Mouse (Mus musculus) stomach, postnatal 0 days (tissue): ENCODE results near the gene Ntn1. TPM values are rescaled to one million over a fixed set of nuclear protein-coding genes. Genes with fewer than 3 reads are reported as not detected.

Experiments used
- ATAC-seq: fragments of 200-750 bp; cut with Nextera tagmentation; 2 replicates; pipeline ENCODE4 v1.8.0; 2017; ENCODE audit not compliant: low FRiP score, low TSS enrichment
- DNase-seq: peaks from one replicate; pipeline ENCODE4 v3.0.0-alpha.2; 2016; ENCODE audit warnings: low spot score
- H3K27ac ChIP-seq: fragments of 300-500 bp; sonication (generic); replicated peaks from 2 replicates; pipeline ENCODE4 v1.5.1; 2014; ENCODE audit warnings: mild to moderate bottlenecking, control low read depth
- H3K27me3 ChIP-seq: fragments of 300-500 bp; sonication (generic); 2 replicates; pipeline ENCODE4 v1.6.1; 2014; ENCODE audit warnings: low read length; ENCODE audit not compliant: control insufficient read depth, insufficient read depth
- H3K36me3 ChIP-seq: fragments of 300-500 bp; sonication (generic); 2 replicates; pipeline ENCODE4 v1.6.1; 2014; ENCODE audit warnings: low read length, mixed read lengths; ENCODE audit not compliant: control insufficient read depth, insufficient read depth
- H3K4me1 ChIP-seq: fragments of 300-500 bp; sonication (generic); replicated peaks from 2 replicates; pipeline ENCODE4 v1.6.1; 2014; ENCODE audit warnings: antibody characterized with exemption; ENCODE audit not compliant: control insufficient read depth, insufficient read depth
- H3K4me2 ChIP-seq: fragments of 300-500 bp; sonication (generic); replicated peaks from 2 replicates; pipeline ENCODE4 v1.6.1; 2014; ENCODE audit warnings: low read depth, mild to moderate bottlenecking, control low read depth, moderate library complexity
- H3K4me3 ChIP-seq: fragments of 300-500 bp; sonication (generic); 2 replicates; pipeline ENCODE4 v1.5.1; 2014; ENCODE audit warnings: low read depth, low read length, control low read depth
- H3K9ac ChIP-seq: fragments of 300-500 bp; sonication (generic); 2 replicates; pipeline ENCODE4 v1.6.1; 2014; ENCODE audit warnings: mild to moderate bottlenecking, low read length, control low read depth, mixed read lengths
- H3K9me3 ChIP-seq: fragments of 300-500 bp; sonication (generic); 2 replicates; pipeline ENCODE4 v1.6.1; 2016; ENCODE audit warnings: low read length; ENCODE audit not compliant: control insufficient read depth
- CTCF ChIP-seq: IDR thresholded peaks from 2 replicates; pipeline ENCODE4 v1.5.1; 2016; ENCODE audit warnings: antibody characterized with exemption, low read depth, mild to moderate bottlenecking, moderate library complexity
- EP300 ChIP-seq: optimal IDR thresholded peaks from 2 replicates; pipeline ENCODE3; 2016; ENCODE audit warnings: antibody characterized with exemption
- WGBS: fragments of 180-500 bp; shearing (Covaris S2); extraction: QIAGEN DNeasy Blood & Tissue Kit; methylation state at CpG from one replicate; pipeline ENCODE4 v1.1.7; 2014; 5-methylcytosine and 5-hydroxymethylcytosine counted together
- polyA plus RNA-seq: library from polyadenylated mRNA; unstranded; fragments of >200 nt; fragmentation: Nextera tagmentation; extraction: Ambion mirVana; gene quantifications from 2 replicates; pipeline ENCODE4 v1.2.1, GENCODE M21; 2015

Ntn1 gene
- polyA plus RNA-seq, 1 experiment from 2014 or later: 7.4 TPM

DNA sequence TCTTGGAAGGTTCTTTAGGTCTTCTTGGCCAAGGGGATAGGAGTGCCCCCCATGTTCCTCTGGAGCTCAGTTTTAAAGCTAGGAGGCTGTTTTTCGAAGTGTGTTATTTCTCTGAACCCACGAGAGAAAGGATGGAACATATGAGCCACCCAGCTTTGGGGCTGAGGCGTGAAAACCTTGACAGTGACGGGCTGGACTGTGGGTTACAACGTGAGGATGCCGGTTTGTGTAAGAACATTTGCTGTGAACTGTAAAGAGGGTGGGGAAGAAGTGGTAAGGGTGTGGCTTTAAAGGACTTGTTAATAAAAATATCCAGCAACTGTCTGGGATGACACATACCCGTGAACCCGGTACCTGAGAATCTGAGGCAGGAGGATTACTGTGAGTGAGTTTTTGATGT is 41.7 kb upstream of the Ntn1 start:
- Histone ChIP-seq H3K27me3 (no peaks in the 10 kb centered on the region), H3K9me3 (no peaks in the 10 kb centered on the region), H3K9ac (no peak overlapping the region), H3K4me2 (no peak overlapping the region), H3K36me3 (no peaks in the 10 kb centered on the region), H3K4me1 (no peaks in the 10 kb centered on the region), H3K27ac (no peak overlapping the region), H3K4me3 (no peak overlapping the region)
- ATAC-seq: no peak
- no peak for TF ChIP-seq CTCF
- TF ChIP-seq EP300: no peak
- WGBS: 82% methylated on average over 8 of the region's 8 CpGs
- DNase-seq: no peak

DNA sequence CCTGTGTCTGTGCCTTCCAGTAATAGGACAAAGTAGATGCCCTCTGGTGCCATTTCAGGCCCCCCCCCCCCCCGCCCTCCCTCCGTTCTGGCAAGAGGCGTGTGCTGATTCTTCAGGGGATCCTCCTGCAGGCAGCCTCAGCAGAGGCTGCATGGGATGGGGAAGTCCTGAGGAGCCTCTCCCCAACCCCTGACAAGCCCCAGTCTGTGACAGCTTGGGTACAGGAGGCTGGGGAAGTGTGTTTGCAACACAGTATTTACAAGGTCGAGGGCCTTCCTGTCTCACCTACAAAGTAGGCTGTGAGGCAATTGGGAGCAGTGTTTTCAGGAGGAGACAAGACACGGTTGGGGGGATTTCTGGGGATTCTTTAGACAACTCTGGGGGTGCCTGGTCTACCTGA is 40.3 kb upstream of the Ntn1 start:
- Histone ChIP-seq H3K4me2 (no peak overlapping the region), H3K27ac (no peak overlapping the region), H3K27me3 (no peaks in the 10 kb centered on the region), H3K9me3 (no peaks in the 10 kb centered on the region), H3K4me1 (no peaks in the 10 kb centered on the region), H3K4me3 (no peak overlapping the region), H3K9ac (no peak overlapping the region), H3K36me3 (no peaks in the 10 kb centered on the region)
- ATAC-seq (no peak), DNase-seq (no peak)
- TF ChIP-seq EP300 (no peak), CTCF (no peak)
- 63% methylated on average over 5 of the region's 5 CpGs for WGBS

DNA sequence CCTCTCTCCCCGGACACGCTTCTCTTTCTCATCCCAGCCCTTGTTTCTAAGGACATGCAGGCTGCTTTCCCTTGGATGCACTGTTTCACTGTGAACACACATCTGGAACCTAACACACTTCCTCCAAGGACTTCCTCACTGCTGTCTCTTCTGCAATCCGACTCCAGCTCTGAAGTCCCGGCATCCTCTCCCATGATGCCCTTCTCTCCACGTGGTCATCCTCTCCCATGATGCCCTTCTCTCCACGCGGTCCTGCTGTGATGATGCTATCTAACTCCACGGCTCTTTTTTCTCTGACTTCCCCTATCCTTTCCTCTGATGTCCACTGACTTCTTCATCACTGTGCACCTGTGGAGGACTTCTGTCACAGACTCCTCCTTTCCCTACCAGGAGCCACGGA is 39.5 kb upstream of the Ntn1 start:
- DNase-seq (no peak), ATAC-seq (no peak)
- no peak overlapping the region for H3K9ac ChIP-seq
- no peak overlapping the region for H3K27ac ChIP-seq
- H3K4me3 ChIP-seq: no peak overlapping the region
- no peak for TF ChIP-seq CTCF
- no peak for TF ChIP-seq EP300
- 75% methylated on average over 9 of the region's 9 CpGs for WGBS
- no peaks in the 10 kb centered on the region for H3K9me3 ChIP-seq
- no peaks in the 10 kb centered on the region for H3K27me3 ChIP-seq
- H3K36me3 ChIP-seq: no peaks in the 10 kb centered on the region
- H3K4me1 ChIP-seq: no peaks in the 10 kb centered on the region
- no peak overlapping the region for H3K4me2 ChIP-seq

DNA sequence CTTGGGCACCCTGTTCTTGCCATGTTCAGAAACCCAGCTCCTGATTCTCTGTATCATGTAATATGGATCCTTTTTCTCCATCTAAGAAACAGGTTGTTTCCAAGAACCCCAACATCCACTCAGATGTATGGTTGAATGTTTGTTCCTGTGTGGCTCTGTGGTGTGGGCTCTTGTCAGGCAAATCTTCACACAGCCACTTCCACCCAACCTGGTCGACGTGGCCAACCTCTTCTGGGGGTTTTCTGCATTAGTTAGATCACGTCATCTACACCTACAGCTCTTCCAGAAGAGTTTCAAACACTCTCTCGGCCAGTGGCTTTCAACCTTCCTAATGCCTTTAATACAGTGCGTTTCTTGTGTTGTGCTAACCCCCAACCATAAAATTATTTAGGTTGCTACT is 35.8 kb upstream of the Ntn1 start:
- WGBS: 85% methylated on average over 5 of the region's 5 CpGs
- no peak for ATAC-seq

DNA sequence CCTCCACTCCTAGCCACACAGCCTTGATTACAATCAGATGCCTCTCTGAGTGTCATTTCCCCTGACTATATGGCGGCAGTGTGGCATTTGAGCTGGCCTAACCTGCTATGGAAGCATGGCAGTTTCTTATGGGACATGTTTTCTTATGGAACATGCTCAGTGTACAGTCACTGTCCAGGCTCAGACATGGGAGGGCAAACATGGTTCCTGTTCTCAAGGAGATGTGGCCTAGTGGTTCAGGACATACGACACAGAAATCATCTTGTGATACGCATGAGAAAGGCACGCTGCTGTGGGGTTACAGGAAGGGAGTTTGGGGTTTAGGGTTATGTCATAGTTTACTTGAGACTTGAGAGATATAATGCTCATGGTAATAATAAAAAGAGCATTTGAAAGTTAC is 35.0 kb upstream of the Ntn1 start:
- H3K4me1 ChIP-seq: no peaks in the 10 kb centered on the region; the same call in 1 of the 2 replicates
- DNase-seq: no peak
- H3K9ac ChIP-seq: no peak overlapping the region
- 89% methylated on average over 4 of the region's 4 CpGs for WGBS
- H3K27ac ChIP-seq: no peak overlapping the region
- no peak overlapping the region for H3K4me2 ChIP-seq
- no peaks in the 10 kb centered on the region for H3K36me3 ChIP-seq
- no peaks in the 10 kb centered on the region for H3K9me3 ChIP-seq
- no peak for TF ChIP-seq EP300
- no peak for TF ChIP-seq CTCF
- H3K27me3 ChIP-seq: no peaks in the 10 kb centered on the region
- no peak overlapping the region for H3K4me3 ChIP-seq
- no peak for ATAC-seq

More for the DNA sequence above, 35.8 kb upstream of the Ntn1 start:
- Histone ChIP-seq H3K4me1 (no peaks in the 10 kb centered on the region; the same call in 1 of the 2 replicates), H3K9ac (no peak overlapping the region), H3K27ac (no peak overlapping the region), H3K4me3 (no peak overlapping the region), H3K27me3 (no peaks in the 10 kb centered on the region), H3K4me2 (no peak overlapping the region), H3K36me3 (no peaks in the 10 kb centered on the region), H3K9me3 (no peaks in the 10 kb centered on the region)
- no peak for TF ChIP-seq EP300
- no peak for TF ChIP-seq CTCF
- no peak for DNase-seq

DNA sequence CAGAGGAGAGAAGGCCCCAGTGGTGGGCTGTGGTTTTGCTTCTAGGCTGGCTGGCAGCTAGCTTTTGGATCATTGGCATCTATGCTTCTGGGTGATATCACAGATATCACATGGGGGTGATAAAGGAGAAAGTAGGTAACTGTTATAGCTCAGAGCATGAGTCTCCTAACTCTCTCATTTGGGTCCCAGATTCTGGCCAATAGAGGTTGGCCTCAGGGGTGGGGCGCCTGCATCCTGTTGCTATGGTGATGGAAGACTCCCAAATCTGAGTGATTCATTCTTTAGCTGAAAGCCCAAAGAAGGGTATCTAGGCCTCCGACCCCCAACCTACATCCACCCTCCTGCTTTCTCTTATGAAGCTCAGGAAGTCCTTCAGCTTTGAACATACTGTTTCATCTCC is 34.1 kb upstream of the Ntn1 start:
- DNase-seq (no peak), ATAC-seq (no peak)
- Histone ChIP-seq H3K9ac (no peak overlapping the region), H3K4me3 (no peak overlapping the region), H3K36me3 (no peaks in the 10 kb centered on the region), H3K27me3 (no peaks in the 10 kb centered on the region), H3K9me3 (no peaks in the 10 kb centered on the region), H3K27ac (no peak overlapping the region), H3K4me2 (no peak overlapping the region), H3K4me1 (no peaks in the 10 kb centered on the region; the same call in 1 of the 2 replicates)
- TF ChIP-seq EP300: no peak
- no peak for TF ChIP-seq CTCF
- WGBS: 83% methylated on average over 2 of the region's 2 CpGs
